Mouse (Mus musculus) brain, embryonic 14.5 days (tissue): ENCODE measurements around the gene Fzr1. TPM values are rescaled to one million over a fixed set of nuclear protein-coding genes. Genes with fewer than 3 reads are reported as not detected.
A peak's percentile ranks its signal among the peaks of the same experiment; 100 is the strongest.

Source experiments
- DNase-seq: peaks from one replicate; pipeline ENCODE4 v3.0.0-alpha.2; 2011; ENCODE audit warnings: low read depth
- CTCF ChIP-seq: fragments of 200-500 bp; IDR thresholded peaks from 2 replicates; pipeline ENCODE4 v1.5.1; 2012; ENCODE audit warnings: inconsistent platforms, mild to moderate bottlenecking, moderate library complexity, borderline replicate concordance; ENCODE audit not compliant: insufficient read depth, insufficient read length; ENCODE audit errors: extremely low read depth
- POLR2A ChIP-seq: fragments of 200-500 bp; IDR thresholded peaks from 2 replicates; pipeline ENCODE4 v1.6.1; 2012; ENCODE audit warnings: mild to moderate bottlenecking, inconsistent platforms, borderline replicate concordance; ENCODE audit not compliant: poor library complexity, insufficient read depth, insufficient read length, severe bottlenecking; ENCODE audit errors: extremely low read depth
- polyA plus RNA-seq: library from polyadenylated mRNA; depleted of rRNA; stranded (reverse); fragments of >200 nt; gene quantifications from 2 replicates; pipeline ENCODE4 v1.2.3, GENCODE M21; 2012

The Fzr1 gene
- polyA plus RNA-seq, 1 experiment, result 154 TPM

GRCm38 (mm10) chr10:81363436-81364346 lies 14.6 kb downstream of the Fzr1 start:
- TF ChIP-seq POLR2A (no peak), CTCF (no peak)
- DNase-seq, result no peak

- TF ChIP-seq POLR2A (no peak), CTCF (no peak)
Measured at GRCm38 (mm10) chr10:81362336-81362949, 15.9 kb downstream of the Fzr1 start.

GRCm38 (mm10) chr10:81360721-81361120 lies 17.6 kb downstream of the Fzr1 start:
- TF ChIP-seq CTCF (no peak), POLR2A (no peak)
- no peak for DNase-seq

More at GRCm38 (mm10) chr10:81362336-81362949, 15.9 kb downstream of the Fzr1 start:
- DNase-seq, result no peak

GRCm38 (mm10) chr10:81358841-81359240 lies 19.5 kb downstream of the Fzr1 start:
- DNase-seq, result no peak
- TF ChIP-seq CTCF (no peak), POLR2A (no peak)

GRCm38 (mm10) chr10:81358209-81358608 lies 20.1 kb downstream of the Fzr1 start:
- DNase-seq, result no peak
- TF ChIP-seq POLR2A, result no peak
- no peak for TF ChIP-seq CTCF

GRCm38 (mm10) chr10:81356991-81357844 lies 21.1 kb downstream of the Fzr1 start, which contains the start of gene Mfsd12:
TSS of gene Mfsd12 (plus strand) at chr10:81357491.
- peak; percentile 96 for DNase-seq
- TF ChIP-seq POLR2A (peak; percentile 79), CTCF (no peak)

GRCm38 (mm10) chr10:81356352-81356990 lies 21.8 kb downstream of the Fzr1 start:
- TF ChIP-seq CTCF (no peak), POLR2A (no peak)
- DNase-seq, result no peak

GRCm38 (mm10) chr10:81355533-81355932 lies 22.8 kb downstream of the Fzr1 start:
- TF ChIP-seq POLR2A (no peak), CTCF (no peak)
- no peak for DNase-seq

GRCm38 (mm10) chr10:81354738-81355477 lies 23.4 kb downstream of the Fzr1 start:
- no peak for TF ChIP-seq POLR2A
- TF ChIP-seq CTCF, result no peak

More at GRCm38 (mm10) chr10:81354738-81355477, 23.4 kb downstream of the Fzr1 start:
- DNase-seq, result no peak
